ENCODE assay signal across 25 mouse cellular contexts in genomic region chr3:54400617-54401016, GRCm38 (mm10). TPM values are rescaled to one million over a fixed set of nuclear protein-coding genes. Genes with fewer than 3 reads are reported as not detected.
"Had no signal": no experiment of that assay in that cellular context is flagged by ENCODE, and none has a peak within 500 bp of the region (broad histone marks: within the 10 kb centered on the region; RNA-seq: fewer than 3 reads in every experiment).

No protein-coding gene starts in this region.

- H3K9me3 ChIP-seq: heart, embryonic 10.5 days; heart, embryonic 13.5 days; heart, embryonic 15.5 days; hindbrain, embryonic 10.5 days; hindbrain, embryonic 12.5 days; intestine, embryonic 15.5 days; limb, embryonic 13.5 days; limb, embryonic 15.5 days; liver, embryonic 12.5 days had no signal

- H3K27me3 ChIP-seq: heart, embryonic 13.5 days; heart, embryonic 15.5 days; hindbrain, embryonic 12.5 days; intestine, embryonic 15.5 days; limb, embryonic 13.5 days; limb, embryonic 15.5 days; liver, embryonic 12.5 days had no signal

- H3K9ac ChIP-seq: heart, embryonic 13.5 days; heart, embryonic 15.5 days; hindbrain, embryonic 12.5 days; hindbrain, embryonic 14.5 days; intestine, embryonic 15.5 days; limb, embryonic 13.5 days; limb, embryonic 15.5 days; liver, embryonic 12.5 days; liver, embryonic 14.5 days had no signal

- H3K36me3 ChIP-seq: heart, embryonic 10.5 days; heart, embryonic 13.5 days; heart, embryonic 15.5 days; hindbrain, embryonic 10.5 days; hindbrain, embryonic 12.5 days; intestine, embryonic 15.5 days; limb, embryonic 13.5 days; limb, embryonic 15.5 days; liver, embryonic 12.5 days had no signal

- H3K4me2 ChIP-seq: heart, embryonic 13.5 days; heart, embryonic 15.5 days; hindbrain, embryonic 12.5 days; hindbrain, embryonic 14.5 days; intestine, embryonic 15.5 days; limb, embryonic 13.5 days; limb, embryonic 15.5 days; liver, embryonic 12.5 days had no signal

- H3K4me3 ChIP-seq: gastrocnemius, adult 2 months; heart, embryonic 10.5 days; heart, embryonic 13.5 days; heart, embryonic 15.5 days; hindbrain, embryonic 10.5 days; hindbrain, embryonic 12.5 days; intestine, embryonic 15.5 days; layer of hippocampus, adult 2 months; limb, embryonic 13.5 days; limb, embryonic 15.5 days; liver, embryonic 12.5 days had no signal

- DNase-seq: gastrocnemius, adult 2 months; gastrocnemius, postnatal 10 days; gastrocnemius, postnatal 25 days; heart, postnatal 4 days; kidney, adult 18-20 months; kidney, adult 8-10 months; kidney, postnatal 10 days; kidney, postnatal 25 days; kidney, postnatal 4 days; left cerebral cortex, postnatal 4 days had no signal

- H3K4me1 ChIP-seq: heart, embryonic 15.5 days; hindbrain, embryonic 10.5 days; hindbrain, embryonic 12.5 days; intestine, embryonic 15.5 days; limb, embryonic 15.5 days; liver, embryonic 12.5 days had no signal

- ATAC-seq: hindbrain, embryonic 16.5 days; intestine, embryonic 15.5 days; intestine, postnatal 0 days; liver, embryonic 12.5 days had no signal

- H3K27ac ChIP-seq: gastrocnemius, adult 2 months; heart, embryonic 10.5 days; heart, embryonic 13.5 days; heart, embryonic 15.5 days; hindbrain, embryonic 10.5 days; hindbrain, embryonic 12.5 days; hindbrain, embryonic 14.5 days; intestine, embryonic 15.5 days; layer of hippocampus, adult 2 months; limb, embryonic 13.5 days; liver, embryonic 12.5 days; liver, embryonic 14.5 days had no signal

RNA-seq across cellular contexts. Expression of gene Postn, which starts 39.7 kb away (rescaled TPM):
- polyA plus RNA-seq: inflammation-experienced regulatory T-cells, adult 6 months had no signal
